Mouse (Mus musculus) liver, embryonic 14.5 days (tissue): ENCODE results near the gene Slc25a12. TPM values are rescaled to one million over a fixed set of nuclear protein-coding genes. Genes with fewer than 3 reads are reported as not detected.

Source experiments
- ATAC-seq: fragments of 200-750 bp; cut with Nextera tagmentation; 2 replicates; pipeline ENCODE4 v1.8.0; 2017; ENCODE audit warnings: moderate number of reproducible peaks, mild to moderate bottlenecking, moderate library complexity; ENCODE audit not compliant: insufficient read depth
- DNase-seq, 3 experiments: peaks; one replicate each; pipeline ENCODE4 v3.0.0-alpha.2; 2012 to 2013; ENCODE audit warnings: low read depth in 3 of 3, low spot score in 3 of 3
- H3K27ac ChIP-seq: fragments of 300-500 bp; sonication (generic); 2 replicates; pipeline ENCODE4 v1.5.1; 2014; ENCODE audit warnings: moderate library complexity, mild to moderate bottlenecking, control low read depth, inconsistent platforms
- H3K27me3 ChIP-seq: fragments of 300-500 bp; sonication (generic); 2 replicates; pipeline ENCODE4 v1.6.1; 2014; ENCODE audit warnings: mild to moderate bottlenecking, low read length, moderate library complexity; ENCODE audit not compliant: control insufficient read depth, insufficient read depth
- H3K36me3 ChIP-seq: fragments of 300-500 bp; sonication (generic); replicated peaks from 2 replicates; pipeline ENCODE4 v1.6.1; 2014; ENCODE audit warnings: low read depth; ENCODE audit not compliant: control insufficient read depth, insufficient read depth
- H3K4me1 ChIP-seq, 2 experiments: fragments of 200-500 bp in 1 of 2; fragments of 300-500 bp in 1 of 2; sonication (generic) in 1 of 2; replicated peaks; 2 replicates each; pipeline ENCODE4 v1.6.1; 2012 to 2014; ENCODE audit warnings: antibody characterized with exemption in 1 of 2, inconsistent platforms in 1 of 2, low read length in 1 of 2; ENCODE audit not compliant: control insufficient read depth in 2 of 2, insufficient read depth in 2 of 2
- H3K4me2 ChIP-seq: fragments of 300-500 bp; sonication (generic); 2 replicates; pipeline ENCODE4 v1.6.1; 2014; ENCODE audit warnings: low read depth, mild to moderate bottlenecking, control low read depth, moderate library complexity
- H3K4me3 ChIP-seq, 2 experiments: fragments of 200-500 bp in 1 of 2; fragments of 300-500 bp in 1 of 2; sonication (generic) in 1 of 2; 2 replicates each; pipeline ENCODE4 v1.5.1; 2012 to 2014; ENCODE audit warnings: low read depth in 2 of 2, low read length in 2 of 2, mild to moderate bottlenecking in 2 of 2, control low read depth in 1 of 2, inconsistent platforms in 1 of 2, moderate library complexity in 1 of 2; ENCODE audit not compliant: insufficient read depth in 1 of 2
- H3K9ac ChIP-seq: fragments of 300-500 bp; sonication (generic); replicated peaks from 2 replicates; pipeline ENCODE4 v1.6.1; 2014; ENCODE audit warnings: mild to moderate bottlenecking, control low read depth, moderate library complexity
- H3K9me3 ChIP-seq: fragments of 300-500 bp; sonication (generic); 2 replicates; pipeline ENCODE4 v1.6.1; 2016; ENCODE audit warnings: low read length, mixed read lengths; ENCODE audit not compliant: control insufficient read depth
- CTCF ChIP-seq: IDR thresholded peaks from 2 replicates; pipeline ENCODE4 v1.5.1; 2016; ENCODE audit warnings: antibody characterized with exemption, low read depth, control low read depth
- EP300 ChIP-seq: IDR thresholded peaks from 2 replicates; pipeline ENCODE4 v1.6.1; 2016; ENCODE audit warnings: antibody characterized with exemption, low read depth
- WGBS: fragments of 180-500 bp; shearing (Covaris S2); extraction: QIAGEN DNeasy Blood & Tissue Kit; methylation state at CpG from one replicate; pipeline ENCODE4 v1.1.7; 2014; ENCODE audit not compliant: insufficient replicate concordance; 5-methylcytosine and 5-hydroxymethylcytosine counted together
- polyA plus RNA-seq, 2 experiments: library from polyadenylated mRNA; depleted of rRNA in 1 of 2; stranded (reverse) in 1 of 2; unstranded in 1 of 2; fragments of >200 nt; fragmentation: Nextera tagmentation in 1 of 2; extraction: Ambion mirVana in 1 of 2; gene quantifications; 2 replicates each; pipeline versions ENCODE4 v1.2.1 to v1.2.3; 2012 to 2014

Slc25a12 gene
- polyA plus RNA-seq, 2 experiments = 12.8 to 23.0 TPM

GRCm38 (mm10) chr2:71326766-71327464 lies 40.6 kb downstream of the Slc25a12 start:
- ATAC-seq (no peak), DNase-seq (peak in 1 of 3 experiments; percentile 22)
- Histone ChIP-seq H3K27ac (no peak overlapping the region), H3K4me1 (no peaks in the 10 kb centered on the region), H3K9ac (no peak overlapping the region), H3K4me2 (no peak overlapping the region), H3K4me3 (no peak overlapping the region), H3K27me3 (no peaks in the 10 kb centered on the region), H3K9me3 (no peaks in the 10 kb centered on the region), H3K36me3 (no peaks in the 10 kb centered on the region)
- 50% methylated on average over 11 of the region's 11 CpGs for WGBS
- TF ChIP-seq CTCF (no peak), EP300 (no peak)

GRCm38 (mm10) chr2:71323886-71324285 lies 43.7 kb downstream of the Slc25a12 start:
- no peak overlapping the region for H3K9ac ChIP-seq
- DNase-seq (no peak), ATAC-seq (no peak)
- no peak overlapping the region for H3K27ac ChIP-seq
- H3K4me1 ChIP-seq = no peaks in the 10 kb centered on the region; a peak in 1 of 4 replicates
- no peak overlapping the region for H3K4me3 ChIP-seq
- no peak for TF ChIP-seq CTCF
- TF ChIP-seq EP300 = no peak
- H3K4me2 ChIP-seq = no peak overlapping the region
- H3K27me3 ChIP-seq = no peaks in the 10 kb centered on the region
- 70% methylated on average over 7 of the region's 7 CpGs for WGBS
- no peaks in the 10 kb centered on the region; the same call in 1 of the 2 replicates for H3K36me3 ChIP-seq
- no peaks in the 10 kb centered on the region for H3K9me3 ChIP-seq

GRCm38 (mm10) chr2:71321486-71321885 lies 46.1 kb downstream of the Slc25a12 start:
- TF ChIP-seq EP300 (no peak), CTCF (no peak)
- H3K27me3 ChIP-seq = no peaks in the 10 kb centered on the region
- no peak overlapping the region for H3K27ac ChIP-seq
- H3K4me2 ChIP-seq = no peak overlapping the region
- no peak for DNase-seq
- no peak overlapping the region for H3K9ac ChIP-seq
- H3K4me1 ChIP-seq = no peaks in the 10 kb centered on the region; a peak in 1 of 4 replicates
- WGBS = 37% methylated on average over 3 of the region's 3 CpGs
- no peaks in the 10 kb centered on the region for H3K9me3 ChIP-seq
- H3K36me3 ChIP-seq = no peaks in the 10 kb centered on the region; the same call in 1 of the 2 replicates
- no peak for ATAC-seq
- H3K4me3 ChIP-seq = no peak overlapping the region

- TF ChIP-seq CTCF (no peak), EP300 (no peak)
- no peaks in the 10 kb centered on the region; the same call in 1 of the 2 replicates for H3K36me3 ChIP-seq
- 83% methylated on average over 3 of the region's 3 CpGs for WGBS
- H3K4me2 ChIP-seq = no peak overlapping the region
- no peak overlapping the region for H3K9ac ChIP-seq
- no peak for DNase-seq
- H3K27me3 ChIP-seq = no peaks in the 10 kb centered on the region
- no peaks in the 10 kb centered on the region; a peak in 1 of 4 replicates for H3K4me1 ChIP-seq
- H3K27ac ChIP-seq = no peak overlapping the region
- ATAC-seq = no peak
- no peak overlapping the region for H3K4me3 ChIP-seq
- H3K9me3 ChIP-seq = no peaks in the 10 kb centered on the region
Measured at GRCm38 (mm10) chr2:71316116-71316789, 51.3 kb downstream of the Slc25a12 start.

GRCm38 (mm10) chr2:71315022-71315421 lies 52.5 kb downstream of the Slc25a12 start:
- no peak overlapping the region for H3K4me2 ChIP-seq
- 80% methylated on average over 14 of the region's 14 CpGs for WGBS

More at GRCm38 (mm10) chr2:71315022-71315421, 52.5 kb downstream of the Slc25a12 start:
- DNase-seq = no peak
- no peaks in the 10 kb centered on the region for H3K9me3 ChIP-seq
- H3K27ac ChIP-seq = no peak overlapping the region
- H3K4me3 ChIP-seq = no peak overlapping the region
- TF ChIP-seq CTCF (no peak), EP300 (no peak)
- no peaks in the 10 kb centered on the region; a peak in 1 of 4 replicates for H3K4me1 ChIP-seq
- H3K9ac ChIP-seq = no peak overlapping the region
- no peaks in the 10 kb centered on the region for H3K27me3 ChIP-seq
- no peaks in the 10 kb centered on the region; the same call in 1 of the 2 replicates for H3K36me3 ChIP-seq
- ATAC-seq = no peak
